Mouse (Mus musculus) frontal cortex, adult (tissue): Measurements from ENCODE around the gene Vsig10l.
A peak's percentile ranks its signal among the peaks of the same experiment; 100 is the strongest.

ENCODE experiments used
- ATAC-seq: cut with Nextera tagmentation; 2 replicates; pipeline ENCODE4 v1.9.2; 2017; ENCODE audit warnings: mild to moderate bottlenecking, moderate library complexity, mixed read lengths; ENCODE audit not compliant: low TSS enrichment

Vsig10l gene

GRCm38 (mm10) chr7:43462851-43463250 lies at the start of gene Vsig10l:
Gene Vsig10l (plus strand): TSS chr7:43463151.
- ATAC-seq = no peak

GRCm38 (mm10) chr7:43417298-43417697 lies 45.7 kb upstream of the Vsig10l start:
- no peak for ATAC-seq

- peak; percentile 99 for ATAC-seq
Measured at GRCm38 (mm10) chr7:43422995-43423617, 39.8 kb upstream of the Vsig10l start.

GRCm38 (mm10) chr7:43423991-43424625 lies 38.8 kb upstream of the Vsig10l start:
- ATAC-seq = no peak

- no peak for ATAC-seq
Measured at GRCm38 (mm10) chr7:43427406-43427805, 35.5 kb upstream of the Vsig10l start, which contains the start of gene Lim2. Gene Lim2 (plus strand): TSS chr7:43427670.

GRCm38 (mm10) chr7:43429500-43429899 lies 33.5 kb upstream of the Vsig10l start:
- ATAC-seq = no peak

- ATAC-seq = no peak
Measured at GRCm38 (mm10) chr7:43432891-43433290, 30.1 kb upstream of the Vsig10l start.

- ATAC-seq = no peak
Measured at GRCm38 (mm10) chr7:43434676-43435075, 28.3 kb upstream of the Vsig10l start.

GRCm38 (mm10) chr7:43436341-43437255 lies 26.4 kb upstream of the Vsig10l start, which contains the start of gene Nkg7:
Gene Nkg7 (plus strand): TSS chr7:43437073.
- ATAC-seq = no peak

- ATAC-seq = no peak
Measured at GRCm38 (mm10) chr7:43438611-43439010, 24.3 kb upstream of the Vsig10l start.

- ATAC-seq = no peak
Measured at GRCm38 (mm10) chr7:43440482-43440881, 22.5 kb upstream of the Vsig10l start, which contains the start of gene Cldnd2. Gene Cldnd2 (plus strand): TSS chr7:43440782.

GRCm38 (mm10) chr7:43441071-43441470 lies 21.9 kb upstream of the Vsig10l start:
- ATAC-seq = no peak

- ATAC-seq = no peak
Measured at GRCm38 (mm10) chr7:43442684-43443083, 20.3 kb upstream of the Vsig10l start.

GRCm38 (mm10) chr7:43443126-43443916 lies 19.6 kb upstream of the Vsig10l start:
- ATAC-seq = peak; percentile 82

- peak; percentile 98 for ATAC-seq
Measured at GRCm38 (mm10) chr7:43443917-43444293, 19.0 kb upstream of the Vsig10l start, which contains the start of the genes Etfb and Gm45233. Gene Etfb (plus strand): TSS chr7:43444083. Gene Gm45233 (plus strand): TSS chr7:43444128.

- ATAC-seq = no peak
Measured at GRCm38 (mm10) chr7:43447801-43448200, 15.2 kb upstream of the Vsig10l start.

GRCm38 (mm10) chr7:43448246-43448645 lies 14.7 kb upstream of the Vsig10l start:
- ATAC-seq = no peak

GRCm38 (mm10) chr7:43449811-43450210 lies 13.1 kb upstream of the Vsig10l start:
- no peak for ATAC-seq

GRCm38 (mm10) chr7:43451726-43452125 lies 11.2 kb upstream of the Vsig10l start:
- no peak for ATAC-seq

GRCm38 (mm10) chr7:43452609-43453008 lies 10.3 kb upstream of the Vsig10l start:
- no peak for ATAC-seq

GRCm38 (mm10) chr7:43453599-43454355 lies 9.2 kb upstream of the Vsig10l start:
- ATAC-seq = no peak
